Mouse (Mus musculus): Measurements from ENCODE around the gene Shh.

Shh gene

DNA sequence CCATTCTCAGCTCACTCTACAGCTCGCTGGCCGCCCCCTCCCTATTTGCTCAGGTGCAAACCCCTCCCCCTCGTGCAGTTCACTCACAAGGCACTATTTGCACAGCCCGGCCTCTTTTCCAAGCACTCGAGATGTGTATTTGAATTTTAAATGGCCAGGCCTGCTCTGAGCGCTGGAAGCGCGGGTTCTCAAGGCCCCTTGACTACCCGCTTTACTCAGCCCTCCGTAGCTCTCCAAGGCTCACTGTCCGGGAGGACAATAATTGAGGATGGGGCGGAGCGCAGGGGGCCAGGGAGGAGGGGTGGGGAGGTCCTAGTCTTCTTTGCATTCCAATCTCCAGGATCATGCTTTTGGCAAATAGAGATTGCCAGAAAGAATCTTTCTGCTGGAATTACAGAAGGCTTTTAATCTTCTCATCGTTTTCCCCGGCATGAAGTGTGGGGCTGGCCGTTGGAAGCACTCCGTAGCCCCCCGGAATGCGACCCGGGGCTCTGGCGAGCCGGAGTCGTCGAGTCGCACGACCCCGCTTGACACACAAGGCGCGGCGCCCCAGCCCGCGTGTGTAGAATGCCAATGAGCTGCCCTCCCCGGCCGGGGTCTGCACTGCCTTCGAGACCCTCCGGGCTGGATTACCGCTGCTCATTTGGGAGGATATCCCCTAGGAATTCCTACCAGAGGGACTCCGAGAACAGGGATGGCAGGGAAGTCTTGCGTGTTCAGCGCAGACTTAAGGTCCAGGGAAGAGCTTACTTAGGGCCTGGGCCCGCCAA is 7.4 kb downstream of the Shh start:
- DNase-seq (ENCODE audit: low read depth, low spot score), result no peak

DNA sequence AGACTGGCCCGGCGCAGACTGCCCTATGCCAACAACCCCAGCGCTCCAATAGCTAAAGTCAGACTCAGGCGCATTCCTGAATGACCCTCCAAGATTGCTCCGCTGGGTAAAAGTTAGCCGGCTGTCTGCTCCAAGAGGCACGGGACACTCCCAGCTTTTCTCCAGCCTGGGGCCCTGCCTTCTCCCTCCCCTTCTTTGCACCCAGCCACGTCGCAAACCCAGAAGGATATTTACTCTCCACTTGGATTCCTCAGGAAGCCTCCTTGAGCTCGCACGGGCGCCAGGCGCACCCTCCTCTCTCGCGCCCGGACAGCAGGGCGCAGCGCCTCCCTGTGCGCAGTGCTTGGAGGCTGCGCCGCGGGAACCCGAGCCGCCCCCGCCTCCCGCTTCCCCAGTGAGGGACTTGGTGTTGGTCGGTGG is 8.2 kb downstream of the Shh start:
- DNase-seq (ENCODE audit: low read depth, low spot score), result no peak

GRCm38 (mm10) chr5:28457921-28458641 is 9.0 kb downstream of the Shh start:
- DNase-seq (ENCODE audit: low read depth, low spot score), result no peak

- no peak for DNase-seq (ENCODE audit: low read depth, low spot score)
Observed at GRCm38 (mm10) chr5:28456366-28456765, 10.7 kb downstream of the Shh start.

- no peak for DNase-seq (ENCODE audit: low read depth, low spot score)
Observed at GRCm38 (mm10) chr5:28455721-28456120, 11.3 kb downstream of the Shh start.

- DNase-seq (ENCODE audit: low read depth, low spot score), result no peak
Observed at GRCm38 (mm10) chr5:28454546-28454945, 12.5 kb downstream of the Shh start.

GRCm38 (mm10) chr5:28453523-28453922 is 13.5 kb downstream of the Shh start:
- no peak for DNase-seq (ENCODE audit: low read depth, low spot score)

- no peak for DNase-seq (ENCODE audit: low read depth, low spot score)
Observed at GRCm38 (mm10) chr5:28453086-28453485, 14.0 kb downstream of the Shh start.

GRCm38 (mm10) chr5:28451053-28451638 is 15.9 kb downstream of the Shh start:
- no peak for DNase-seq (ENCODE audit: low read depth, low spot score)

- DNase-seq (ENCODE audit: low read depth, low spot score), result no peak
Observed at GRCm38 (mm10) chr5:28450126-28450890, 16.7 kb downstream of the Shh start.

- no peak for DNase-seq (ENCODE audit: low read depth, low spot score)
Observed at GRCm38 (mm10) chr5:28425926-28426325, 41.1 kb downstream of the Shh start.

- no peak for DNase-seq (ENCODE audit: low read depth, low spot score)
Observed at GRCm38 (mm10) chr5:28423781-28424180, 43.3 kb downstream of the Shh start.

- no peak for DNase-seq (ENCODE audit: low read depth, low spot score)
Observed at GRCm38 (mm10) chr5:28419640-28420265, 47.3 kb downstream of the Shh start.

- DNase-seq (ENCODE audit: low read depth, low spot score), result no peak
Observed at GRCm38 (mm10) chr5:28418734-28419133, 48.3 kb downstream of the Shh start.

GRCm38 (mm10) chr5:28416029-28416428 is 51.0 kb downstream of the Shh start:
- no peak for DNase-seq (ENCODE audit: low read depth, low spot score)

DNA sequence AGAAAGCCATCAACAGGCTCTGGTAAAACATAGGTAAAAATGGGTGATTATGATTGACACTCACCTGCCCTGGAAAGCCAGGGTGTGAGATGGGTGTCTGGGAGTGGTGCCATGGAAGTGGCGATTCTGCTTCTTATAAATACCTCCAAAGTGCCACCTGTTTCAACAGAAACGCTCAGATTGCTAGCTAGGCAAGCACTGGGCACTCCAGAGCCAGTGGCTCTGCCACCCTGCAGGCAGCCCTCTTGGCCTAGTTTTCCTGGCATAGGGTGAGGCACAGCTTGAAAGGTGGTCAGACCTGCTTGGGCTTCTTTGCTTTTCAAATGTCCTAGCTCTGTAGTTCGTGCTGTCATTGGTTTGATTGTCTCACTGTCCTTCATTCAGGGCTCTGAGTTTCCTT is 53.0 kb downstream of the Shh start:
- no peak for DNase-seq (ENCODE audit: low read depth, low spot score)

DNA sequence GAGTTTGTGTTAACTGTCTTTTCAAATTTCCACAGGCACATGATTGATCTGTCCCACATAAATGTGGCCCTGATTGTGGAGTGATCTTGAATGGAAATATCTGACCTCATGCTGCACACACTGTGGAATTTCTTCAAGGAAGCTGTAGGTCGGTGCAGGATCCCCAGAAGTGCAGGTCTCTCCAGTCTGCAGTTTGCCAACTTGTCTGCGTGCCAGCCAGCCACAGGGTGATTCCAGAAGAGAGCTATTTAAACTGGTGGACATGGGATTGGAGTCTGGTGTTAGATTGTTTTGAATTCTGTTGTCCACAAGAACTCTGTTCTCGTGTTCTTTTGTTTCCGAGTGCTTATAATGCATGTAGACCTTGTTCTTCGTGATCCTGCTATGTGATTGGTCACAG is 53.5 kb downstream of the Shh start:
- DNase-seq (ENCODE audit: low read depth, low spot score), result no peak

- no peak for DNase-seq (ENCODE audit: low read depth, low spot score)
Observed at GRCm38 (mm10) chr5:28412006-28412685, 54.9 kb downstream of the Shh start.

Data from WW6 (cell line).